Mouse (Mus musculus) cortical plate, adult 2 months (tissue): ENCODE data around the gene Msantd2. TPM values are rescaled to one million over a fixed set of nuclear protein-coding genes. Genes with fewer than 3 reads are reported as not detected.
A peak's percentile ranks its signal among the peaks of the same experiment; 100 is the strongest.

Source experiments
- H3K27ac ChIP-seq: fragments of 200-500 bp; 2 replicates; pipeline ENCODE4 v1.5.1; 2012; ENCODE audit warnings: low read length, control low read depth, inconsistent platforms; ENCODE audit not compliant: insufficient read depth
- H3K4me1 ChIP-seq: fragments of 200-500 bp; 2 replicates; pipeline ENCODE4 v1.6.1; 2011; ENCODE audit warnings: low read length; ENCODE audit not compliant: control insufficient read depth, insufficient read depth
- H3K4me3 ChIP-seq: fragments of 200-500 bp; 2 replicates; pipeline ENCODE4 v1.5.1; 2011; ENCODE audit warnings: mild to moderate bottlenecking, low read length, control low read depth; ENCODE audit not compliant: insufficient read depth
- CTCF ChIP-seq: fragments of 200-500 bp; IDR thresholded peaks from 2 replicates; pipeline ENCODE4 v1.5.1; 2011; ENCODE audit warnings: mild to moderate bottlenecking, control low read depth, low read length; ENCODE audit not compliant: insufficient read depth; ENCODE audit errors: extremely low read depth
- POLR2A ChIP-seq: fragments of 200-500 bp; IDR thresholded peaks from 2 replicates; pipeline ENCODE4 v1.6.1; 2011; ENCODE audit warnings: mild to moderate bottlenecking, low read length, control low read depth; ENCODE audit not compliant: insufficient read depth; ENCODE audit errors: extremely low read depth
- polyA plus RNA-seq: library from polyadenylated mRNA; depleted of rRNA; stranded (reverse); fragments of >200 nt; gene quantifications from 2 replicates; pipeline ENCODE4 v1.2.3, GENCODE M21; 2012; rRNA removed

Msantd2 gene
- 35.4 and 36.7 TPM in 2 replicates for polyA plus RNA-seq

DNA sequence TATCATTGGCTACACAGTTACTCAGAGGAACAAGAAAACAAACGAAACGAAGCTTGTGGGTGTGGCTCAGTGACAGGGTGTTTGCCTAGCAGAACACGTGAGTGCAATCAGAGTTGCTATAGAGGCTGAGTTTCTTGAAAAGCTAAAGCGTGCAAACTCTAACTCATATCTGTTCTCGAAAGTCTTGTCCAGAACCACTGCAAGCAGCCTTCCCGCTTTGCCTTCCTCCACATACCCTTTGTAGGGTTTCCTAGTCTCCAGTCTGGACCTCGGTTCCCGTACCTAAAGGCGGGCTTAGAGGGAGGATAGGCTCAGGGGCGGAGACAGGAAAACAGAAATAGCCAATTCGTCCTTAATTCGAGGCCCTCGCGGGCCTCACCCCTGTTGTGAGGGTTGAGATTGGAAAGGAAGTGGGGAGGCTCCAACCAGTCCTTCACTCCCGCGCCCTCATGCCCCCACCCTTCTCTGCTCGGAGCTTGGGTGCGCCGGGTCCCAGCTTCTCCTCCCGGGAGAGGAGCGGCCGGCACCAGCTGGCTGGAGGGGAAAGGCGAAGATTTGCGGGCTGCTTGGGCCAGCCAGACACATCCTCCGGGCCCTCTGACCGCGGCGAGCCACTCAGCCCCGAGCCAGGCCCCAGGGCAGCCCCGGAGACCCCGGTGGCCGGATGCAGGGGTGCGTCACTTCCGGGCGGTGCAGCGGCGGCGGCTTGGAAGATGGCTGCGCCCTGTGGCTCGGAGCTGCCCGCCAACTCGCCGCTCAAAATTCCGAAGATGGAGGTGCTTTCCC, at the start of gene Msantd2:
Gene Msantd2 (plus strand): TSS at position 709 of the 786 bp plus-strand sequence.
- TF ChIP-seq CTCF (no peak), POLR2A (peak; percentile 42; the same call in 1 of the 2 replicates)
- Histone ChIP-seq H3K4me3 (peak within 1 kb of the TSS; percentile 63), H3K4me1 (peaks cover 2% of the 10 kb centered on the region; the same call in 1 of the 2 replicates), H3K27ac (peak within 1 kb of the TSS; percentile 98)

DNA sequence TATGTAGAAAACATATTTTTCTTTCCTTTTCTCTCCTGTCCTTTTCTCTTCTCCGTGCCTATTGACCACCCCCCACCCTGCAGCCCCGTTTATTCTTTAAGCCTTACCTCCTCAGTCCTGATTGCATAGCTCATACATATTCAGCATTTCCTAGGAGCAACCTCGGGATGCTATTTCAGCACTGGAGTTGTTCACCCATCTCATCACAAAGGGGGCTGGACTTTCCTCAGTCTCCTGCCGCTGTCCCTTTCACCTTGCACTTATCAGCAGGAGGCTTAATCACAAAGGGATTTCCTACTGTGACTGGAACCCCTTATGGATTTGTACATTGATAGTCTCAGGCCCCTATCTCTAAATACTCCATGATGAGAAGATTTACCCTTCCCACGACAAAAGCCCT, 36.7 kb upstream of the Msantd2 start:
- TF ChIP-seq POLR2A (no peak), CTCF (no peak)
- H3K4me1 ChIP-seq, result no peaks in the 10 kb centered on the region; the same call in 1 of the 2 replicates
- H3K27ac ChIP-seq, result no peak overlapping the region
- no peak overlapping the region for H3K4me3 ChIP-seq

DNA sequence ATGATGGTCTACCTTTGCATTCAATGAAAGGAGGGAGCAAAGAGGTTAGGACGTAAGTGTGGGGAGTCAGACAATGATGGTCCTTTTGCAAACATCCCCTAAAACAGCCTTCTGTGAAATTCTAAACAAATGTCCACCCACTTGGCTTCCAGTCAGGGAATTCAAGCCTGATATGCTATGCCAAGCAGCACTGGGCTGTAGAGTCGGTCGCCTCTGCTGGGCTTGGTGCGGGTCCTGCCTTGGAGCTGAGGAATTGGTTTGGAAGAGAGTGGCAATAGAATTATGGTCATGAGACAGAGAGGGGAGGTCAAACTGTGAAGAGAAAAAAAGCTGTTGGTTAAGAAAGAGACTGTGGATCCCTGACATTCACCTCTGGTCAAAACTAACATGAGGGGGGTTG, 35.8 kb upstream of the Msantd2 start:
- H3K27ac ChIP-seq, result no peak overlapping the region
- H3K4me1 ChIP-seq, result no peaks in the 10 kb centered on the region; the same call in 1 of the 2 replicates
- H3K4me3 ChIP-seq, result no peak overlapping the region
- TF ChIP-seq CTCF (no peak), POLR2A (no peak)

DNA sequence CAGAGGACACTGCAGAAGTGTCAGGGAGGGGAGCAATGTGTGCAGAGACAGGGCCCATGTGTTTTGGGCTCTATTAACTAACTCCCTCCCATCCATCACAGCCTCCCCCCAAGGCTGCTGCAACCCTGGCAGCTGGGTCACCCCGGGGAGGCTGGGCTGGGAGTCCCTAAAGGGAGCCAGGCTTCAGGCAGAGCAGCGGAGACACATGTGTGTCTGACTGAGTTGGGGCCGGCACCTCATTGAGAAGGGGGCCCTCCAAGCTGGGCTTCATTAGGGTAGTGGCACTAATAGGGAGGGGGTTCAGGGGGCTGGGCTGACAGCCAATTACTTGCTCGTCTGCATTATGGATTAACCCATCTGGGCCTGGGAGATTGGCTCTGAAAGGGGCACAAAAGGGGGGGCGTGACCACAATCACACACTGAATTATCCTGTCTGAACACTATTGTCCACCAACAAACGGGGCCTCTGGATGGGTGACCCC, 35.1 kb upstream of the Msantd2 start:
- Histone ChIP-seq H3K4me3 (no peak overlapping the region), H3K27ac (no peak overlapping the region), H3K4me1 (no peaks in the 10 kb centered on the region; the same call in 1 of the 2 replicates)
- TF ChIP-seq POLR2A (no peak), CTCF (no peak)

DNA sequence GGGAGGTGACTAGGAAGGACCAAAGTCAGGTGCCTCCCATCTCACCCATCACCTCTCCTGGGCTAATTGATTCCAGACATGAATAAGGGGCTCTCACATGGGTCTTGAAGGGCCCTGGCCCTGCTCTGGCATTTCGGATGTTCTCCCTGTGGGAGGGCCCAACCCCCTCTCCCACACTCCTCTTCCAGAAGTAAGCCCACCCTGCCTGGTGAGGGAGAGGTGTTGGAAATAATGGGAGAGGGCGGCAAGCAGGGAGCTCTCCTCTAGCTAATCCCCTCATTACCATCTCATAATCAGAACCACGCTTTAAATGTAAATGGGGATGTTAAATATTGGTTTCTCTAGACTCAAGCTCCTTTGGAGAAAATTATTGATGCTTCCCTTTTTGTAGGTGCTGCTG, 34.1 kb upstream of the Msantd2 start:
- H3K4me3 ChIP-seq, result no peak overlapping the region
- H3K4me1 ChIP-seq, result no peaks in the 10 kb centered on the region; the same call in 1 of the 2 replicates
- H3K27ac ChIP-seq, result no peak overlapping the region
- TF ChIP-seq POLR2A, result no peak
- no peak for TF ChIP-seq CTCF

DNA sequence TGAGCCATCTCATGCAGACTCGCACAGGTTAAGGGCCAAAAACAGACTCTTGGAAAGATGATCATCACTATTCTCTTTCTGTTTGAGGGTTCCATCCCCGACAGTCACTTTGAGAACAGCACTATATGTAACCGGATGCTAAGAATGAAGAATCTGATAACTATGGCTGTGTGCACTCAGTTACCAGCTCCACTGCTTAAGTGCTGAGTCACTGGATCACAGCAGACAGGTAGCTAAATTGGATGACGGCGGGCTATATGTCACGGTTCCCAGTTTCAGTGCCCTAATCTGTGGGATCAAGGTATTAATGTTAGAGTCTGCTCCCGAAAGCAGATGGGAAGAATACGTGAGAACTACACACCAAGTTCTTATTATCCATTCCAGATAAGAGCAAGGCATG, 33.3 kb upstream of the Msantd2 start:
- Histone ChIP-seq H3K27ac (no peak overlapping the region), H3K4me1 (no peaks in the 10 kb centered on the region; the same call in 1 of the 2 replicates), H3K4me3 (no peak overlapping the region)
- no peak for TF ChIP-seq POLR2A
- no peak for TF ChIP-seq CTCF

DNA sequence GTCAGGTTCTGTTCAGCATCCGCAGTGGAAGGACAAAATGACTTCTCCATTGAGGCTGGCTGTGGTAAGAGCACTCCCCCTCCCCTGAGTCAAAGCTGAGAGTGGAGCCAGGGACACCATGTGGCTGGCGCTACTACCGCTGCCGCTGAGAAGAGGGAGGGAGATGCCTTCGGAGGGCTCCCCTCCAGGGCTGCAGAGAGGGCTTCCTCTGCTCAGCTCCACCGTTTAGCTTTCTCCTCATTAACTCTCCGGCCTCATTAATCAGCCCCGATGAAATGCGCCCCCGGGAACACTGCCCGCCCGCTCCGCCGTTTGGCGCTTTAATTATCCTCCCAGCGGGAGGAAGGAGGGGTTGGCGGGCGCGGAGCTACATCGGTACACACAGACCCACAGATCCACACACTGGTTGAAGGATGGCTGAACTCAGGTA, 32.6 kb upstream of the Msantd2 start:
- Histone ChIP-seq H3K4me1 (no peaks in the 10 kb centered on the region; the same call in 1 of the 2 replicates), H3K4me3 (peak overlapping the region; percentile 12; the same call in 1 of the 2 replicates), H3K27ac (no peak overlapping the region)
- TF ChIP-seq POLR2A (no peak), CTCF (no peak)

DNA sequence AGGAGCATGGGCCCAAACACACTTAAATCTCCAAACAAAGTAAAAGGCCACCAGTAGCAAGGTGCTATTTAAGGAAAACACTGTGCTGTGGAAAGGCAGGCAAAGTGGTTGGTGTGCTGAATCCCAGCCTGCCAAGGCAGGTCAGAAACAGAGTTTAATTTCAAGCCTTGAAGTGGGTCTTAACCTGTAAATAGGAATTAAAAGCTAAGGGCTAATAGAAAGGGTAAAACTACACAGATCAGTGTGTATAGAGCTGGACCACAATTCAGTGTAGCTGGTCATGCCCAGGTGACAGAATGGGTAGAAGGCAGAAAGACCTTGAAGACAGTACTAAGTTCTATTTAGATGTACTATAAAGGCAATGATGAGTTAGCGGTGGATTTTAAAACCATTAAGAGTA, 32.0 kb upstream of the Msantd2 start:
- Histone ChIP-seq H3K4me1 (no peaks in the 10 kb centered on the region; the same call in 1 of the 2 replicates), H3K4me3 (no peak overlapping the region; the same call in 1 of the 2 replicates), H3K27ac (no peak overlapping the region)
- TF ChIP-seq POLR2A (no peak), CTCF (no peak)

DNA sequence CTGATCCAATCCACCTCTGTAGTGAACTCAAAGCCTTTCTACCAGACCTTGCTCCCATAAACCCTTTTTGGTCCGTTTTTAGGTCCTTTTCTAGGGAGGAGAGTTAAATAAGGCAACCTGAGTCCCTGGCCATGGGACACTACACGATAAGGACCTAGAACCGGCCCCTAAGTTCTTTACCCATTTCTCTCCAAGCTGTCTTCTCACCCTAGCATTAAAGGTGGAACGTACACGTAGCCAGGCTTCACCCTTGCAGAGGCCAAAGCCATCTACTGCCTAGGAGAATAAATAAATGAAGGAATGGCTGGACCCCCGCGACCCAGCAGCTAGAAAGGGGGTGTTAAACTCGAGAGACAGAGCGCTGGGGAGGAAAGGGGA, 29.5 kb upstream of the Msantd2 start:
- H3K4me3 ChIP-seq, result peak overlapping the region; percentile 47
- H3K4me1 ChIP-seq, result peaks cover 4% of the 10 kb centered on the region; the same call in 1 of the 2 replicates
- H3K27ac ChIP-seq, result peak overlapping the region; percentile 83; the same call in 1 of the 2 replicates
- TF ChIP-seq POLR2A (no peak), CTCF (no peak)
